ENCODE assay signal across 21 mouse cellular contexts in the genomic region with DNA sequence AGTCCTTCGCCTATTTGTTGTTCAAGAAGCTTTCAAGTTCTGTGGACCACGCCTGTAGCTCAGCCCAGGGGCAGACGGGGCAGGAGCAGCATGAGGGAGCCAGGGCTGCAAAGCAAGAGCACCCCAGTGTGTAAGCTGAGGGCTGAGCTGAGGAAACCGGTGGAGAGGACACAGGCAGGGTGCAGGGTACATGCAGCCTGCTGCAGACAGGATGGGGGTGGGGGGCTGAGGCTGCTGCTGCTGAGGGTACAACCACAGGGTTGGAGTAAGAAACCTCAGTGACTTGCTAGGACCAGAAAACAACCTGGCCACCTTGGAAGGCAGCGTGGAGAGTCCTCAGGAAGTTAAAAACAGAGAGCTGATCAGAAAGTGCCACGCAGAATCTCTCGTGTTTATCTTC. TPM values are rescaled to one million over a fixed set of nuclear protein-coding genes. Genes with fewer than 3 reads are reported as not detected.
"Had no signal": no experiment of that assay in that cellular context is flagged by ENCODE, and none has a peak within 500 bp of the region (broad histone marks: within the 10 kb centered on the region; RNA-seq: fewer than 3 reads in every experiment).

No protein-coding gene starts in this region.

- H3K27ac ChIP-seq: liver, embryonic 12.5 days; liver, embryonic 14.5 days; midbrain, embryonic 13.5 days; midbrain, embryonic 15.5 days; neural tube, embryonic 12.5 days had no signal

- ATAC-seq: liver, embryonic 12.5 days; midbrain, embryonic 13.5 days; midbrain, embryonic 15.5 days had no signal

- H3K36me3 ChIP-seq: liver, embryonic 12.5 days; midbrain, embryonic 13.5 days; midbrain, embryonic 15.5 days; neural tube, embryonic 12.5 days had no signal

- H3K4me1 ChIP-seq: liver, embryonic 12.5 days; neural tube, embryonic 12.5 days had no signal

- H3K27me3 ChIP-seq: liver, embryonic 12.5 days; neural tube, embryonic 12.5 days had no signal

- H3K4me3 ChIP-seq: liver, embryonic 12.5 days; midbrain, embryonic 13.5 days; midbrain, embryonic 15.5 days; neural tube, embryonic 12.5 days had no signal

- DNase-seq: lung, adult 18-20 months; lung, embryonic 14.5 days; lung, postnatal 10 days; lung, postnatal 4 days; retina, postnatal 1 day; right cerebral cortex, adult 18-20 months; right cerebral cortex, postnatal 25 days; right cerebral cortex, postnatal 4 days; spleen, adult 18-20 months had no signal

RNA-seq across cellular contexts. Expression of a gene that starts 8.0 kb away (rescaled TPM):
- total RNA-seq: midbrain, postnatal 0 days had no signal
- polyA plus RNA-seq: liver, embryonic 12.5 days; midbrain, embryonic 11.5 days; midbrain, embryonic 15.5 days; neural tube, embryonic 12.5 days; neural tube, embryonic 14.5 days; small intestine, adult 2 months; stomach, embryonic 16.5 days had no signal

RNA-seq across cellular contexts. Expression of a gene that starts 21.9 kb away (rescaled TPM):
- total RNA-seq: megakaryocyte, adult 5-6 weeks; midbrain, postnatal 0 days; monocyte, adult 5-6 weeks had no signal
- polyA plus RNA-seq: small intestine, adult 2 months had no signal
